Mouse (Mus musculus) gonadal fat pad, adult 2 months (tissue): ENCODE measurements around the gene Yipf2. TPM values are rescaled to one million over a fixed set of nuclear protein-coding genes. Genes with fewer than 3 reads are reported as not detected.
"Not testable (repeated sequence)": the region's sequence is repeated elsewhere in the genome, so short reads cannot be mapped to it uniquely, and the experiment has no call there.

Source experiments
- DNase-seq: peaks from one replicate; pipeline ENCODE4 v3.0.0-alpha.2; 2012; ENCODE audit warnings: low read depth
- polyA plus RNA-seq: library from polyadenylated mRNA; depleted of rRNA; stranded (reverse); fragments of >200 nt; gene quantifications from 2 replicates; pipeline ENCODE4 v1.2.3, GENCODE M21; 2012; rRNA removed

The Yipf2 gene
- polyA plus RNA-seq, 1 experiment = 95.2 TPM

GRCm38 (mm10) chr9:21558366-21558765 is 34.3 kb downstream of the Yipf2 start:
- DNase-seq = no peak

GRCm38 (mm10) chr9:21557556-21557955 is 35.1 kb downstream of the Yipf2 start:
- no peak for DNase-seq

GRCm38 (mm10) chr9:21556996-21557395 is 35.6 kb downstream of the Yipf2 start:
- DNase-seq = no peak

GRCm38 (mm10) chr9:21555198-21555742 is 37.4 kb downstream of the Yipf2 start:
- DNase-seq = no peak

GRCm38 (mm10) chr9:21553607-21554273 is 38.9 kb downstream of the Yipf2 start:
- no peak for DNase-seq

GRCm38 (mm10) chr9:21551049-21551448 is 41.6 kb downstream of the Yipf2 start:
- no peak for DNase-seq

- DNase-seq = no peak
Observed at GRCm38 (mm10) chr9:21547075-21547941, 45.3 kb downstream of the Yipf2 start.

GRCm38 (mm10) chr9:21546789-21547074 is 45.9 kb downstream of the Yipf2 start, which contains the start of gene Carm1:
Gene Carm1 (plus strand): TSS chr9:21546894.
- no peak for DNase-seq

- peak; percentile 77 for DNase-seq
Observed at GRCm38 (mm10) chr9:21545916-21546788, 46.5 kb downstream of the Yipf2 start.

- no peak for DNase-seq
Observed at GRCm38 (mm10) chr9:21545351-21545915, 47.2 kb downstream of the Yipf2 start.

- not testable (repeated sequence) for DNase-seq
Observed at GRCm38 (mm10) chr9:21542001-21542400, 50.6 kb downstream of the Yipf2 start.

GRCm38 (mm10) chr9:21539981-21540753 is 52.5 kb downstream of the Yipf2 start:
- no peak for DNase-seq

Other genes with a start within 250 kb of the Yipf2 start
- 44.2 and 47.5 TPM in 2 replicates for gene Ilf3, start 225.0 kb downstream of the Yipf2 start, polyA plus RNA-seq
- gene Qtrt1, start 181.0 kb downstream of the Yipf2 start, polyA plus RNA-seq = 15.1 and 19.6 TPM in 2 replicates
- 81.3 and 90.0 TPM in 2 replicates for gene Dnm2, start 167.9 kb downstream of the Yipf2 start, polyA plus RNA-seq
- gene Tmed1, start 82.6 kb downstream of the Yipf2 start, polyA plus RNA-seq = 32.8 and 41.3 TPM in 2 replicates
- 3.4 and 3.5 TPM in 2 replicates for gene AB124611, start 66.7 kb downstream of the Yipf2 start, polyA plus RNA-seq
- 63.2 and 67.0 TPM in 2 replicates for gene Carm1, start 45.9 kb downstream of the Yipf2 start, polyA plus RNA-seq
- gene Timm29, start 106 bp downstream of the Yipf2 start, polyA plus RNA-seq = 28.3 and 35.8 TPM in 2 replicates
- gene Smarca4, start 23.3 kb upstream of the Yipf2 start, polyA plus RNA-seq = 38.3 and 46.2 TPM in 2 replicates
- 42.1 and 42.8 TPM in 2 replicates for gene Ldlr, start 130.7 kb upstream of the Yipf2 start, polyA plus RNA-seq
- gene Spc24, start 167.5 kb upstream of the Yipf2 start, polyA plus RNA-seq = 1.6 and 2.7 TPM in 2 replicates
- gene Kank2, start 205.9 kb upstream of the Yipf2 start, polyA plus RNA-seq = 29.5 and 33.5 TPM in 2 replicates
- 7.7 and 46.6 TPM in 2 replicates for gene Angptl8, start 242.7 kb upstream of the Yipf2 start, polyA plus RNA-seq